Mouse (Mus musculus) CH12.LX (cell line): ENCODE data around the gene Tpx2.

Experiments
- CTCF ChIP-seq, 2 experiments: IDR thresholded peaks in 1 of 2; conservative IDR thresholded peaks in 1 of 2; 2 replicates each; pipeline ENCODE4 v1.5.1; 2011 to 2012; ENCODE audit warnings: low read depth in 2 of 2, low read length in 2 of 2, improper control_type of control experiment in 1 of 2, inconsistent platforms in 1 of 2, mild to moderate bottlenecking in 1 of 2, moderate library complexity in 1 of 2
- GABPA ChIP-seq: IDR thresholded peaks from 2 replicates; pipeline ENCODE4 v1.6.1; 2012; ENCODE audit warnings: low read depth, low read length, improper control_type of control experiment, inconsistent platforms; ENCODE audit not compliant: insufficient replicate concordance
- MEF2A ChIP-seq: IDR thresholded peaks from 2 replicates; pipeline ENCODE4 v1.6.1; 2014; ENCODE audit warnings: low read depth, mild to moderate bottlenecking, inconsistent platforms, low read length, improper control_type of control experiment, borderline replicate concordance
- POLR2A ChIP-seq: IDR thresholded peaks from 2 replicates; pipeline ENCODE4 v1.6.1; 2011; ENCODE audit warnings: low read depth, mild to moderate bottlenecking, improper control_type of control experiment, low read length
- SMC3 ChIP-seq: IDR thresholded peaks from 2 replicates; pipeline ENCODE4 v1.6.1; 2011; ENCODE audit warnings: low read depth, low read length, improper control_type of control experiment
- ZKSCAN1 ChIP-seq: IDR thresholded peaks from 2 replicates; pipeline ENCODE4 v1.6.1; 2012; ENCODE audit warnings: low read depth, inconsistent platforms, low read length, improper control_type of control experiment, borderline replicate concordance

- TF ChIP-seq CTCF (conservative IDR thresholded peaks at IDR 0.05 in 1 of 2, IDR thresholded peaks at IDR 0.05 in 1 of 2; ENCODE audit: low read depth in 2 of 2, low read length in 2 of 2): no peak
- no peak for TF ChIP-seq MEF2A
- no peak for TF ChIP-seq SMC3
- no peak for TF ChIP-seq POLR2A
- TF ChIP-seq ZKSCAN1: no peak
- no peak for TF ChIP-seq GABPA
Observed at GRCm38 (mm10) chr2:152907114-152907943, 59.6 kb downstream of the Tpx2 start.
